Mouse (Mus musculus) lung, adult 2 months (tissue): ENCODE results near the gene BC067074. TPM values are rescaled to one million over a fixed set of nuclear protein-coding genes. Genes with fewer than 3 reads are reported as not detected.

Experiments used
- DNase-seq: peaks from one replicate; pipeline ENCODE4 v3.0.0; 2022
- H3K4me1 ChIP-seq: fragments of 200-500 bp; 2 replicates; pipeline ENCODE4 v1.6.1; 2011; ENCODE audit warnings: low read length; ENCODE audit not compliant: control insufficient read depth, insufficient read depth
- H3K4me3 ChIP-seq: fragments of 200-500 bp; replicated peaks from 2 replicates; pipeline ENCODE3; 2011; ENCODE audit warnings: low read depth, mild to moderate bottlenecking, control low read depth, low read length; ENCODE audit errors: extremely low read depth
- CTCF ChIP-seq: fragments of 200-500 bp; IDR thresholded peaks from 2 replicates; pipeline ENCODE4 v1.5.1; 2011; ENCODE audit warnings: mild to moderate bottlenecking, low read length, control low read depth; ENCODE audit not compliant: insufficient read depth
- POLR2A ChIP-seq: fragments of 200-500 bp; IDR thresholded peaks from 2 replicates; pipeline ENCODE4 v1.6.1; 2011; ENCODE audit warnings: low read depth, mild to moderate bottlenecking, control low read depth, low read length, borderline replicate concordance; ENCODE audit errors: extremely low read depth
- WGBS: fragments of 180-500 bp; shearing (Covaris S2); methylation state at CpG from one replicate; pipeline ENCODE4 v1.1.7; 2018; 5-methylcytosine and 5-hydroxymethylcytosine counted together
- polyA plus RNA-seq: library from polyadenylated mRNA; depleted of rRNA; stranded (reverse); fragments of >200 nt; gene quantifications from 2 replicates; pipeline ENCODE4 v1.2.3, GENCODE M21; 2012

Gene BC067074
- polyA plus RNA-seq, 1 experiment = 6.2 TPM

DNA sequence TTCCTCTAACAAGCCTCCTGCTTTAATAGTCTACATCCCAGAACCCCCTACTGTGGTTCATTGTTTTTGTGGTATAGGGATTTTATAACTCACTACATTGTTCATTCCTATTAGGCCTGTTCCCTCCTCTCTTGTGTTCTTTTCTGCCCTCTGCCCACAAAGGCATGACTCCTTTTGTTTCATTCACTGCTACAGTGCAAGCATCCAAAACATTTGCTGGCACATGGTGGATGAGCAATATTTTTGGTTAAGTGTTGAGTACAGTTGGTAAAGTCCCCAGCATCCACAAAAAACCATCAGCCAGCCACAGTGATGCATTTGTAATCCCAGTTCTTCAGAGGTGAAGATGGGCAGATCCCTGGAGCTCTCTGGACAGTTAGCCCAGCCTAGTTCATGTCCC, 48.2 kb downstream of the BC067074 start:
- TF ChIP-seq CTCF (no peak), POLR2A (no peak)
- Histone ChIP-seq H3K4me3 (no peak overlapping the region), H3K4me1 (no peaks in the 10 kb centered on the region)
- DNase-seq = no peak

GRCm38 (mm10) chr13:113342355-113342919, 49.5 kb downstream of the BC067074 start:
- TF ChIP-seq POLR2A (no peak), CTCF (no peak)
- 65% methylated on average over 10 of the region's 10 CpGs for WGBS
- no peaks in the 10 kb centered on the region for H3K4me1 ChIP-seq
- no peak for DNase-seq
- no peak overlapping the region for H3K4me3 ChIP-seq

DNA sequence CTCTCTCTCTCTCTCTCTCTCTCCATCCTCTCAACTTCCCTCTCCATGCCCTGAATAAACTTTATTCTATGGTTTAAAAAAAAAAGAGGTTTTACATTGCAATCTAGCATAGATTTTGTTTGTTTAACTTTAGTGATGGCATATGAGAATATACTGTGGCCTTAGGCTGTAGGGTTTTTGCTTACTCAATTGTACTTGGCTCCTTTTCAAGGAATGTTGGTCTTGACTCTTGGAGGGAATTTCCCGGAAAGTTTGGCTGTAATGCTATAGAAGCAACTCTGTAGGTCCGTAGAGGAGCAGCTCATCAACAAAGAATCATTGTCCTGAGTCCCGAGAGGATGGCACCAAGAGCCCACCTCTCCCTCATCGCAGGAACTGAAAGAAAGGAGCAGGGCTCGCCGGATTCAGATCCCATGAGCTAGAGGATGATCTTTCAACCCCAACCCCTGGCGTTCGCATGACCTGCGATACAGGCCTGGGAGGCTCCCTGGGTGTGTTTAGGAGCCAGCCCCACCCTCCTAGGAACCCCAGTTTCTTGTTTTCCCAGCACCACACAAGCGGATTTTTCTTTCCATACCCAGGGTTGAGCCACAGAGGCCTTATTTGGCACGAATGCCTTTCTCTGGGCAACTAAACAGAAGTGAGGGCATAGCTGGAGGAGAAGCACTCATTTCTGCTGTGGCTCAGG, 57.9 kb downstream of the BC067074 start:
- TF ChIP-seq CTCF (no peak), POLR2A (no peak)
- H3K4me3 ChIP-seq = no peak overlapping the region
- WGBS = 61% methylated on average over 11 of the region's 11 CpGs
- no peaks in the 10 kb centered on the region for H3K4me1 ChIP-seq
- no peak for DNase-seq

DNA sequence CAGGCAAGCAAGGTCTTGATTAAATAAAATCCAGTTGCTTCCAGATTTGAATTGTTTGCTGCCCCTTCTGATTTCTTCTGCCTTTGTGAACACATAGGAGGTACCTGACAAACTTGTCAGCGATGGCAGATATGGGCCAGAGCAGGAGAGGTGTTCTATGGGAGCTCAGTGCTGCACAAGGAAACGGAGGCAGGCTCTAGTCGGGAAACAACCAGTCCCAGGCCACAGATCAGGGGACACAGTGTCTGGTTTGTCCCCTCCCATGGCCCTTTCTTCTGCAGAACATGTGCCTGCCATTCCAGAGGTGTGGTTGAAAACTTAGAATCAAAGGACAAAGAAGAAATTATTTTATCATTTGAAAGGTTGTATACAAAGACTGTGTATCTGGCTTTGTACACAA, 60.6 kb downstream of the BC067074 start:
- TF ChIP-seq POLR2A = no peak
- Histone ChIP-seq H3K4me3 (no peak overlapping the region), H3K4me1 (no peaks in the 10 kb centered on the region)
- DNase-seq = no peak
- 91% methylated on average over 3 of the region's 3 CpGs for WGBS

- H3K4me3 ChIP-seq = no peak overlapping the region
- TF ChIP-seq CTCF (no peak), POLR2A (no peak)
- WGBS = 80% methylated on average over 4 of the region's 4 CpGs
- no peak for DNase-seq
- no peaks in the 10 kb centered on the region for H3K4me1 ChIP-seq
These were observed 61.0 kb downstream of the BC067074 start for GRCm38 (mm10) chr13:113353955-113354354.

- WGBS = 57% methylated on average over 4 of the region's 4 CpGs
These were observed 62.1 kb downstream of the BC067074 start for GRCm38 (mm10) chr13:113355022-113355421.

GRCm38 (mm10) chr13:113357438-113358144, 64.6 kb downstream of the BC067074 start:
- 85% methylated on average over 13 of the region's 13 CpGs for WGBS
- Histone ChIP-seq H3K4me3 (no peak overlapping the region), H3K4me1 (no peaks in the 10 kb centered on the region)
- DNase-seq = no peak
- TF ChIP-seq CTCF = no peak
- no peak for TF ChIP-seq POLR2A

More at GRCm38 (mm10) chr13:113355022-113355421, 62.1 kb downstream of the BC067074 start:
- H3K4me1 ChIP-seq = no peaks in the 10 kb centered on the region
- no peak overlapping the region for H3K4me3 ChIP-seq
- DNase-seq = no peak
- TF ChIP-seq POLR2A (no peak), CTCF (no peak)

DNA sequence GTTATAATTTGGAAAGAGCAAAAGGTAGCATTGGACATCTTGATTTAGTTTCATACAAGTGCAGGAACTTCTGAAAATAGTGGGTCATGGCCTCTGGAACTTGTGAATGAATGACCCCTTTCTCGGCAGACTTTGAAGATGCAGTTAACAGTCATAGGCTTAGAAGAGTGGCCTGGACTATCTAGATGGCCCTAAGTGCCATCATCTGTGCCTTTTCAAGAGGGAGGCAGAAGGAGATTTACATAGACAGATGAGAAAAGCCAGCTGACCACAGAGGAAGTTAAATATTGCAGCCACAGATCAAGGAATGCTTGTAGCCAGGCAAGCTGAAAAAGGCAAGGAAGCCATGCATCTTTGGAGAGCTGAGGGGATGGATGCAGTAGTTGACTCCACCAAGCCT, 66.7 kb downstream of the BC067074 start:
- no peaks in the 10 kb centered on the region for H3K4me1 ChIP-seq
- TF ChIP-seq CTCF (no peak), POLR2A (no peak)
- 71% methylated on average over 1 of the region's 1 CpGs for WGBS

GRCm38 (mm10) chr13:113365976-113366375, 73.0 kb downstream of the BC067074 start:
- 89% methylated on average over 10 of the region's 10 CpGs for WGBS

More for the DNA sequence above, 66.7 kb downstream of the BC067074 start:
- H3K4me3 ChIP-seq = no peak overlapping the region
- no peak for DNase-seq

More at GRCm38 (mm10) chr13:113365976-113366375, 73.0 kb downstream of the BC067074 start:
- H3K4me1 ChIP-seq = peaks cover 4% of the 10 kb centered on the region; the same call in 1 of the 2 replicates
- no peak for TF ChIP-seq POLR2A
- DNase-seq = no peak
- H3K4me3 ChIP-seq = no peak overlapping the region
